Mouse (Mus musculus): Measurements from ENCODE around the gene Slc43a1.

GRCm38 (mm10) chr2:84811880-84812279 lies 26.8 kb upstream of the Slc43a1 start:
- TF ChIP-seq CTCF (IDR thresholded peaks at IDR 0.05; ENCODE audit: low read depth) (no peak), EP300 (IDR thresholded peaks at IDR 0.05; ENCODE audit: low read depth) (no peak)

All from heart, postnatal 0 days (tissue).